Mouse (Mus musculus): ENCODE data around the gene Krtap1-3.
"Not testable (repeated sequence)": the region's sequence is repeated elsewhere in the genome, so short reads cannot be mapped to it uniquely, and the experiment has no call there.

Krtap1-3 gene

GRCm38 (mm10) chr11:99590981-99591380 lies at the start of gene Krtap1-3:
Krtap1-3 (minus strand) TSS chr11:99591339.
- ChIA-PET POLR2A (no interaction called here), CTCF (interaction anchor here in 2 of 4 experiments (0.5 to 2.1 kb wide), 2 partner anchors 17 kb away, joined by 7 to 9 read pairs; no protein-coding TSS in a partner anchor)

- CTCF ChIA-PET = no interaction called here
- POLR2A ChIA-PET = no interaction called here
Observed at GRCm38 (mm10) chr11:99640926-99641325, 49.8 kb upstream of the Krtap1-3 start.

- POLR2A ChIA-PET = no interaction called here
- CTCF ChIA-PET = no interaction called here
Observed at GRCm38 (mm10) chr11:99637086-99637485, 45.9 kb upstream of the Krtap1-3 start.

GRCm38 (mm10) chr11:99634653-99635134 lies 43.6 kb upstream of the Krtap1-3 start, which contains the start of gene Krtap4-2:
Krtap4-2 (minus strand) TSS chr11:99635084.
- POLR2A ChIA-PET = no interaction called here
- CTCF ChIA-PET = no interaction called here

GRCm38 (mm10) chr11:99633293-99633692 lies 42.2 kb upstream of the Krtap1-3 start:
- POLR2A ChIA-PET = interaction anchor here in 1 of 4 experiments (0.6 kb wide), 1 partner anchor 40 kb away, joined by 14 read pairs; no protein-coding TSS in a partner anchor
- CTCF ChIA-PET = no interaction called here

GRCm38 (mm10) chr11:99630890-99631289 lies 39.8 kb upstream of the Krtap1-3 start:
- ChIA-PET POLR2A (no interaction called here), CTCF (no interaction called here)

GRCm38 (mm10) chr11:99628138-99628537 lies 37.0 kb upstream of the Krtap1-3 start, which contains the start of gene Krtap4-1:
Krtap4-1 (minus strand) TSS chr11:99628238.
- POLR2A ChIA-PET = no interaction called here
- CTCF ChIA-PET = no interaction called here

- POLR2A ChIA-PET = no interaction called here
- CTCF ChIA-PET = no interaction called here
Observed at GRCm38 (mm10) chr11:99620335-99620734, 29.2 kb upstream of the Krtap1-3 start, which contains the start of gene Gm11562. Gm11562 (minus strand) TSS chr11:99620435.

- CTCF ChIA-PET = no interaction called here
- POLR2A ChIA-PET = no interaction called here
Observed at GRCm38 (mm10) chr11:99614796-99615363, 23.7 kb upstream of the Krtap1-3 start, which contains the start of gene Krtap2-4. Krtap2-4 (minus strand) TSS chr11:99614846.

GRCm38 (mm10) chr11:99610089-99610488 lies 18.9 kb upstream of the Krtap1-3 start, which contains the start of gene Gm11937:
Gm11937 (minus strand) TSS chr11:99610189.
- CTCF ChIA-PET, POLR2A ChIA-PET: not testable (repeated sequence)

- ChIA-PET POLR2A (no interaction called here), CTCF (no interaction called here)
Observed at GRCm38 (mm10) chr11:99609126-99609525, 18.0 kb upstream of the Krtap1-3 start.

GRCm38 (mm10) chr11:99603208-99603607 lies 12.1 kb upstream of the Krtap1-3 start, which contains the start of gene Gm11938:
Gm11938 (minus strand) TSS chr11:99603308.
- CTCF ChIA-PET = interaction anchor here in 1 of 4 experiments (1.1 kb wide), 1 partner anchor 29 kb away, joined by 3 read pairs; no protein-coding TSS in a partner anchor
- POLR2A ChIA-PET = not testable (repeated sequence)

GRCm38 (mm10) chr11:99597742-99598141 lies 6.6 kb upstream of the Krtap1-3 start, which contains the start of gene Krtap9-3:
Krtap9-3 (minus strand) TSS chr11:99598105.
- POLR2A ChIA-PET = not testable (repeated sequence)
- CTCF ChIA-PET = interaction anchor here in 2 of 4 experiments (0.5 to 0.8 kb wide), 2 partner anchors 23 to 24 kb away, joined by 3 to 5 read pairs; no protein-coding TSS in a partner anchor

GRCm38 (mm10) chr11:99585096-99585495 lies 6.0 kb downstream of the Krtap1-3 start:
- ChIA-PET CTCF (interaction anchor here in 2 of 4 experiments (0.6 to 0.7 kb wide), 2 partner anchors 11 to 435 kb away, joined by 3 read pairs; no protein-coding TSS in a partner anchor), POLR2A (no interaction called here)

GRCm38 (mm10) chr11:99583245-99583704 lies 7.9 kb downstream of the Krtap1-3 start, which contains the start of gene Krtap1-4:
Krtap1-4 (minus strand) TSS chr11:99583654.
- POLR2A ChIA-PET = no interaction called here
- CTCF ChIA-PET = interaction anchor here in 1 of 4 experiments (1.4 kb wide), 1 partner anchor 10 kb away, joined by 3 read pairs; no protein-coding TSS in a partner anchor

- POLR2A ChIA-PET = no interaction called here
- CTCF ChIA-PET = no interaction called here
Observed at GRCm38 (mm10) chr11:99581564-99581963, 9.6 kb downstream of the Krtap1-3 start.

GRCm38 (mm10) chr11:99581051-99581450 lies 10.1 kb downstream of the Krtap1-3 start:
- CTCF ChIA-PET = no interaction called here
- POLR2A ChIA-PET = no interaction called here

GRCm38 (mm10) chr11:99580636-99581035 lies 10.5 kb downstream of the Krtap1-3 start, which contains the start of gene Krtap1-5:
Krtap1-5 (minus strand) TSS chr11:99581016.
- POLR2A ChIA-PET = no interaction called here
- CTCF ChIA-PET = no interaction called here

GRCm38 (mm10) chr11:99574106-99574505 lies 17.0 kb downstream of the Krtap1-3 start:
- CTCF ChIA-PET = interaction anchor here (0.5 to 1.4 kb wide), 19 partner anchors 8 to 615 kb away, joined by 3 to 9 read pairs (median 4); partner anchors contain the start of genes Krtap9-3 (in 2 of the 4), Gm11938 (in 1 of the 4), Krtap1-3 (in 1 of the 4) and Krtap1-4 (in 1 of the 4)
- POLR2A ChIA-PET = interaction anchor here in 1 of 4 experiments (0.7 kb wide), 1 partner anchor 648 kb away, joined by 4 read pairs; no protein-coding TSS in a partner anchor

GRCm38 (mm10) chr11:99573164-99573563 lies 18.0 kb downstream of the Krtap1-3 start:
- ChIA-PET POLR2A (no interaction called here), CTCF (interaction anchor here in 1 of 4 experiments (0.7 to 1.0 kb wide), 2 partner anchors 109 to 182 kb away, joined by 6 to 7 read pairs; no protein-coding TSS in a partner anchor)
